In genomic region chr2:132686756-132687737, GRCm38 (mm10) we compare ENCODE assay signal across 7 mouse cellular contexts. TPM values are rescaled to one million over a fixed set of nuclear protein-coding genes. Genes with fewer than 3 reads are reported as not detected.
DNase-seq lines count a peak whose midpoint lies in the region; ATAC-seq lines count a peak whose summit lies in the region.

TSS of gene Shld1 (plus strand) at chr2:132686931.

- H3K9me3 ChIP-seq in embryonic facial prominence, embryonic 12.5 days = no peaks in the 10 kb centered on the region
- H3K9me3 ChIP-seq in limb, embryonic 11.5 days (ENCODE audit: control insufficient read depth, low read length) = no peaks in the 10 kb centered on the region
- H3K9me3 ChIP-seq in midbrain, embryonic 14.5 days (ENCODE audit: control insufficient read depth, low read length) = no peaks in the 10 kb centered on the region

- H3K4me2 ChIP-seq in embryonic facial prominence, embryonic 12.5 days (replicated peaks) = peak within 1 kb of the TSS; percentile 47
- peak within 1 kb of the TSS; percentile 32 for H3K4me2 ChIP-seq in limb, embryonic 11.5 days (ENCODE audit: low read depth, severe bottlenecking)
- H3K4me2 ChIP-seq in midbrain, embryonic 14.5 days (ENCODE audit: low read length) = peak within 1 kb of the TSS; percentile 57

- peaks cover 12% of the 10 kb centered on the region; the same call in 1 of the 2 replicates for H3K4me1 ChIP-seq in embryonic facial prominence, embryonic 12.5 days
- H3K4me1 ChIP-seq in limb, embryonic 11.5 days (ENCODE audit: control insufficient read depth, insufficient read depth, low read length) = no peaks in the 10 kb centered on the region
- H3K4me1 ChIP-seq in midbrain, embryonic 14.5 days (ENCODE audit: control insufficient read depth, insufficient read depth, low read length) = 0 out of 2 replicates have a peak, but pooled peaks cover 7% of the 10 kb centered on the region

- H3K9ac ChIP-seq in embryonic facial prominence, embryonic 12.5 days = peak within 1 kb of the TSS; percentile 39; the same call in 1 of the 2 replicates
- peak within 1 kb of the TSS; percentile 31 for H3K9ac ChIP-seq in limb, embryonic 11.5 days (ENCODE audit: low read length)
- peak within 1 kb of the TSS; percentile 51 for H3K9ac ChIP-seq in midbrain, embryonic 14.5 days (replicated peaks; ENCODE audit: low read length)

- H3K27ac ChIP-seq in embryonic facial prominence, embryonic 12.5 days = peak within 1 kb of the TSS; percentile 65
- H3K27ac ChIP-seq in limb, embryonic 11.5 days (replicated peaks; ENCODE audit: low read depth, low read length) = no peak within 1 kb of the TSS
- peak within 1 kb of the TSS; percentile 70 for H3K27ac ChIP-seq in midbrain, embryonic 14.5 days (replicated peaks; ENCODE audit: low read depth, low read length)

- no peaks in the 10 kb centered on the region for H3K27me3 ChIP-seq in embryonic facial prominence, embryonic 12.5 days
- H3K27me3 ChIP-seq in limb, embryonic 11.5 days (ENCODE audit: control insufficient read depth, insufficient read depth, low read length) = no peaks in the 10 kb centered on the region
- H3K27me3 ChIP-seq in midbrain, embryonic 14.5 days (ENCODE audit: control insufficient read depth, insufficient read depth, low read length) = no peaks in the 10 kb centered on the region

- DNase-seq in adrenal gland, postnatal 25 days = peak; percentile 80
- DNase-seq in heart, adult 11 months = peak; percentile 99
- peak; percentile 90 for DNase-seq in kidney, adult 18-20 months
- DNase-seq in limb, embryonic 11.5 days (ENCODE audit: low spot score) = peak; percentile 86
- peak; percentile 93 for DNase-seq in midbrain, embryonic 14.5 days
- peak; percentile 74 to 78 for DNase-seq in spleen, adult 18-20 months

- H3K4me3 ChIP-seq in embryonic facial prominence, embryonic 12.5 days = peak within 1 kb of the TSS; percentile 51
- H3K4me3 ChIP-seq in limb, embryonic 11.5 days (ENCODE audit: low read depth, low read length) = peak within 1 kb of the TSS; percentile 44
- peak within 1 kb of the TSS; percentile 50 for H3K4me3 ChIP-seq in midbrain, embryonic 14.5 days (replicated peaks; ENCODE audit: low read depth, low read length)

- no peaks in the 10 kb centered on the region for H3K36me3 ChIP-seq in embryonic facial prominence, embryonic 12.5 days
- H3K36me3 ChIP-seq in limb, embryonic 11.5 days (ENCODE audit: control insufficient read depth, insufficient read depth, low read length) = no peaks in the 10 kb centered on the region
- no peaks in the 10 kb centered on the region for H3K36me3 ChIP-seq in midbrain, embryonic 14.5 days (ENCODE audit: control insufficient read depth, insufficient read depth, low read length)

- 10% methylated on average over 33 of the region's 33 CpGs for WGBS in embryonic facial prominence, embryonic 12.5 days
- 12% methylated on average over 33 of the region's 33 CpGs for WGBS in limb, embryonic 11.5 days
- 9% methylated on average over 33 of the region's 33 CpGs for WGBS in midbrain, embryonic 14.5 days

- peak; percentile 65 for ATAC-seq in embryonic facial prominence, embryonic 12.5 days (ENCODE audit: insufficient number of reproducible peaks, insufficient read depth, low FRiP score, low TSS enrichment)
- ATAC-seq in limb, embryonic 11.5 days (ENCODE audit: insufficient number of reproducible peaks, low FRiP score, low TSS enrichment, low read depth) = peak; percentile 88
- ATAC-seq in midbrain, embryonic 14.5 days (ENCODE audit: low FRiP score, low TSS enrichment) = peak; percentile 93

RNA-seq across cellular contexts. Expression of gene Shld1, which starts in this region (rescaled TPM):
- 8.8 and 13.8 TPM in 2 replicates for total RNA-seq in adrenal gland, postnatal 25 days (2021)
- 14.3 and 17.4 TPM in 2 replicates for polyA plus RNA-seq in embryonic facial prominence, embryonic 12.5 days (2016; fragmentation: Nextera tagmentation; extraction: Ambion mirVana)
- polyA plus RNA-seq in limb, embryonic 11.5 days (2014; fragmentation: Nextera tagmentation; extraction: Ambion mirVana) = 16.3 and 17.2 TPM in 2 replicates
- 23.3 and 26.2 TPM in 2 replicates for polyA plus RNA-seq in midbrain, embryonic 14.5 days (2014; fragmentation: Nextera tagmentation; extraction: Ambion mirVana)
